Mouse (Mus musculus): ENCODE measurements around the gene Armc9. TPM values are rescaled to one million over a fixed set of nuclear protein-coding genes. Genes with fewer than 3 reads are reported as not detected.

Gene Armc9
- polyA plus RNA-seq, 1 experiment from 2014 or later = 15.2 TPM

- H3K27ac ChIP-seq = peak overlapping the region; percentile 22; the same call in 1 of the 2 replicates
- H3K9ac ChIP-seq = no peak overlapping the region
- 43% methylated on average over 7 of the region's 7 CpGs for WGBS (ENCODE audit: insufficient replicate concordance)
Observed at GRCm38 (mm10) chr1:86258171-86258824, 103.7 kb downstream of the Armc9 start.

DNA sequence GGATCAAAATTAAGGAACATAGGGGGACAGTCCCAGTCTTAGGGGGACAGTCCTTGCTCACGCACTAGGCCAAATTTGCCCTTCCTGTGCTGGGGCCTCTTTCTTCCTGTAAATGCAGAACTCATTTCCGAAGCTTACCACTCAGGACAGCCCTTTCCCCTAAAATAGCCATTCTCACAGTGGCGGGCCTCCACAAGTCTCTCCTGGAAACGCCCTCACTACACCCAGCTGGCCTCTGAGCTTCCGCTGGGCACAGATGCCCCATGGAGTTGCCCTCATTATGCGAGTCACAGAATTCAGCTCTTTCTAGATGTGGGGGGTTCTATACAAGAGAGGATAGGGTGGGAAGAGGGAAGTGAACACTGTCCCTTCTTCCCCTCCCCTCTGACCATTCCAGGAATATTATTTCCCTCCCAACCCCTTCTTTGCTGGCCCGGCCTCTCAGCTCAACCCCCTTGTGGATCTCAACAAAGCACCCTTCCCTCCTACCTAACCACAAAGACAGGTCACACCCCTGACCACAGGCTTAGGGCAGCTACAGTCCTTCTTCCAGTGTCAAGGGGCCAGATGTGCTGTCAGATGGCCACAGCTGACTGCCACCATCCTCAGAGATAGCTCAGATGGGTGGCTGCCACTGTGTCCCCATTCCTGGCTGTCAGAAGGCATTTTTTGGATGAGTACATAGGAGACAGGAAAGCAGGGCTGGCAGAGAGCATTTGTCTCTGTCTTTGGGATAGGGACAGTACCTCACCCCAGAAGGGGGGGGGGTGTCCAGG lies 109.2 kb downstream of the Armc9 start:
- Histone ChIP-seq H3K4me1 (peaks cover 68% of the 10 kb centered on the region), H3K9me3 (replicated peaks) (no peaks in the 10 kb centered on the region), H3K27ac (peak overlapping the region; percentile 78), H3K4me3 (no peak overlapping the region), H3K4me2 (peak overlapping the region; percentile 34), H3K27me3 (replicated peaks) (no peaks in the 10 kb centered on the region), H3K36me3 (no peaks in the 10 kb centered on the region), H3K9ac (peak overlapping the region; percentile 23)
- 24% methylated on average over 7 of the region's 7 CpGs for WGBS (ENCODE audit: insufficient replicate concordance)
- peak; percentile 52 for ATAC-seq

More at GRCm38 (mm10) chr1:86258171-86258824, 103.7 kb downstream of the Armc9 start:
- peak; percentile 63 for ATAC-seq
- no peak overlapping the region for H3K4me2 ChIP-seq
- peaks cover 41% of the 10 kb centered on the region for H3K4me1 ChIP-seq
- no peaks in the 10 kb centered on the region for H3K36me3 ChIP-seq
- H3K4me3 ChIP-seq = no peak overlapping the region
- H3K27me3 ChIP-seq (replicated peaks) = no peaks in the 10 kb centered on the region
- no peaks in the 10 kb centered on the region for H3K9me3 ChIP-seq (replicated peaks)

GRCm38 (mm10) chr1:86265060-86265459 lies 110.5 kb downstream of the Armc9 start:
- Histone ChIP-seq H3K4me1 (peaks cover 67% of the 10 kb centered on the region), H3K27ac (no peak overlapping the region), H3K4me2 (no peak overlapping the region), H3K4me3 (no peak overlapping the region), H3K9me3 (replicated peaks) (no peaks in the 10 kb centered on the region), H3K36me3 (no peaks in the 10 kb centered on the region), H3K27me3 (replicated peaks) (no peaks in the 10 kb centered on the region), H3K9ac (no peak overlapping the region)
- ATAC-seq = no peak
- WGBS (ENCODE audit: insufficient replicate concordance) = 38% methylated on average over 3 of the region's 3 CpGs

DNA sequence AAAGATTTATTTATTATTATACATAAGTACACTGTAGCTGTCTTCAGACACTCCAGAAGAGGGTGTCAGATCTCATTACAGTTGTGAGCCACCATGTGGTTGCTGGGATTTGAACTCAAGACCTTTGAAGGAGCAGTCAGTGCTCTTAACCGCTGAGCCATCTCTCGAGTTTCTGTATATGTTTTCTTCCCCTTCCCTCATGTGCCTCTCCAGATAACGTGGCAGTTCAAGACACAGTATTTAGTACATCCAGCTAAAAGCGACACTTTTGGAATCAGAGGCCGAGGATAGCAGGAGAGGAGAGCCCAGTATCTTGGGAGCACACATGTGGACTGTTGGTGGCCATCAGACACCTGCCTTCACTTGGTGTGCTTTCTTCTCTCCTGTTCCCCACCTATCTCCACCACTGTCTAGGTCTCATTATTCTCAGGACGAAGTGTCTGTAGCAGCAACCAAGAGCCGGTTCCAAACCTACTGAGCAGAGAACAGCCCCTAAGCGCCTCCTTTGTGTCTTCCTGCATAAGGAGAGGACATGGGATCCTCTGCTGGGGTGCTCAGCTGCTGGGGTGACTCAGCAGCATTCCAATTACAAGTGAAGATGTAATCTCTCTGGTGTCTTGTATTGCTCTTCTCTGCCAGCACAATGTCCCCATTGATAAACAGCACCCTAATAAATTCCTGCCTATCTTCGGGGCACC lies 114.1 kb downstream of the Armc9 start:
- ATAC-seq = peak; percentile 80
- 41% methylated on average over 9 of the region's 9 CpGs for WGBS (ENCODE audit: insufficient replicate concordance)
- Histone ChIP-seq H3K9me3 (replicated peaks) (no peaks in the 10 kb centered on the region), H3K9ac (no peak overlapping the region; the same call in 1 of the 2 replicates), H3K4me2 (peak overlapping the region; percentile 10; the same call in 1 of the 2 replicates), H3K27me3 (replicated peaks) (no peaks in the 10 kb centered on the region), H3K27ac (peak overlapping the region; percentile 72), H3K36me3 (no peaks in the 10 kb centered on the region), H3K4me1 (peaks cover 42% of the 10 kb centered on the region), H3K4me3 (no peak overlapping the region)

DNA sequence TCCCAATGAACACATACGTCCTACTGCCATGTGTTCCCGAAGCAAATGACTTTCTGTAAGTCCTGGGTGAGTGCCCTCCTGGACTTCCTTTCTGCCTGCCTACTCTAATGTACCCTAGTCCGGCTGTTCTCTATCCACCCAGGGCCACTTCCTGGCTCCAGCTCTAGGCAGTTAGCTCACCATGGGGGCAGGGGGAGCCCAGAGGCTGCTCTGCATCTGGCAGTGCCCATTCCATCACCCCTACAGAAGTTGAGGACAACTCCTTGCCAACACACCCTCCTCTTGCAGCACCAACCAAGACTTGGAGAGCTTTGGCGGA lies 114.6 kb downstream of the Armc9 start:
- Histone ChIP-seq H3K27ac (peak overlapping the region; percentile 72), H3K9me3 (replicated peaks) (no peaks in the 10 kb centered on the region), H3K4me3 (no peak overlapping the region), H3K27me3 (replicated peaks) (no peaks in the 10 kb centered on the region), H3K4me1 (peaks cover 37% of the 10 kb centered on the region), H3K36me3 (no peaks in the 10 kb centered on the region), H3K9ac (no peak overlapping the region; the same call in 1 of the 2 replicates), H3K4me2 (no peak overlapping the region; the same call in 1 of the 2 replicates)
- no peak for ATAC-seq
- 49% methylated on average over 4 of the region's 4 CpGs for WGBS (ENCODE audit: insufficient replicate concordance)

DNA sequence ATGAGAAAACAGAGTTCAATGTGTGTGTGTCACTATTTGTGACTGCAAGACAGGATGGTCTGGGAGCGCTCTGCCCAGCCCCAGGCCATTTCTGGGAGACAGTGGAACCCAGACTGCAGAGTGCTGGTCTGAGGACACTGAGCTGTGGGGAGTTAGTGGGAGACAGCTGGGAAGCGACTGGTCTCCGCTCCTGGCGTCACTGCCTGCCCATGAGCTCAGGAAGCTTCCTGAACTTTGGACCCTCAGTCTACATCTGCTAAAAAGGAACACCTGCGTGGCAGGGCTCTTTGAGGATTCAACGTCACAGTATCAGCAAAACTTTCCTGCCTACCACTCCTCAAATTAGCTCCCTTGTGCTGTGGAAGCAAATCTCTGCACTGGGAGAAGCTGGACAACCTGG lies 117.1 kb downstream of the Armc9 start:
- H3K27ac ChIP-seq = no peak overlapping the region
- no peak overlapping the region for H3K9ac ChIP-seq
- H3K4me2 ChIP-seq = no peak overlapping the region
- H3K9me3 ChIP-seq (replicated peaks) = no peaks in the 10 kb centered on the region
- 68% methylated on average over 6 of the region's 6 CpGs for WGBS (ENCODE audit: insufficient replicate concordance)
- peaks cover 24% of the 10 kb centered on the region for H3K4me1 ChIP-seq
- H3K27me3 ChIP-seq (replicated peaks) = no peaks in the 10 kb centered on the region
- no peak for ATAC-seq
- H3K4me3 ChIP-seq = no peak overlapping the region
- H3K36me3 ChIP-seq = no peaks in the 10 kb centered on the region

DNA sequence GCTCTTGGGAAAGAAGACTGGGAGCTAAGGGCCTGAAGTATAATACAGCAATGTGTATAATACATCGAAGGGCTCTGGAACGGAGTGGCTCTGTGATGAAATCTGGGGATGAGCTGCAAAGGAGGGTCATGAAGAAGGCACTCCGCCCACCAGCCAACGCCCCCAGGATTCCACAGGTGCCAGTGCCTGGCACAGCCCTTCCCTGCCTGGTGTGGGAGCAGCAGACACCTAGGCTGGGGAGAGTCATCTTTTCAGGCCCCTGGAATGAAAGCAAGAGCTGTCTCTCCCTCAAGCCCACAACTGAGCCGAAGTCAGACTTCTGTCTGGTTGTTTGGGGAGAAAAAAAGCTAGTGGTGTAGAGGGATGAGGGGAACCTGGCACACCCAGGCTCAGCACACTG lies 122.5 kb downstream of the Armc9 start:
- Histone ChIP-seq H3K36me3 (no peaks in the 10 kb centered on the region), H3K27me3 (replicated peaks) (no peaks in the 10 kb centered on the region), H3K27ac (no peak overlapping the region), H3K9me3 (replicated peaks) (no peaks in the 10 kb centered on the region), H3K4me2 (no peak overlapping the region), H3K9ac (no peak overlapping the region), H3K4me3 (no peak overlapping the region), H3K4me1 (no peaks in the 10 kb centered on the region)
- no peak for ATAC-seq
- 80% methylated on average over 5 of the region's 5 CpGs for WGBS (ENCODE audit: insufficient replicate concordance)

GRCm38 (mm10) chr1:86281781-86282536 lies 127.4 kb downstream of the Armc9 start:
- H3K4me3 ChIP-seq = no peak overlapping the region
- H3K27me3 ChIP-seq (replicated peaks) = no peaks in the 10 kb centered on the region
- H3K9ac ChIP-seq = no peak overlapping the region
- ATAC-seq = no peak
- WGBS (ENCODE audit: insufficient replicate concordance) = 76% methylated on average over 11 of the region's 11 CpGs
- no peaks in the 10 kb centered on the region for H3K9me3 ChIP-seq (replicated peaks)
- H3K27ac ChIP-seq = no peak overlapping the region
- H3K4me2 ChIP-seq = no peak overlapping the region
- H3K36me3 ChIP-seq = no peaks in the 10 kb centered on the region
- H3K4me1 ChIP-seq = no peaks in the 10 kb centered on the region

GRCm38 (mm10) chr1:86284101-86284500 lies 129.5 kb downstream of the Armc9 start:
- WGBS (ENCODE audit: insufficient replicate concordance) = 84% methylated on average over 5 of the region's 5 CpGs
- no peaks in the 10 kb centered on the region for H3K4me1 ChIP-seq
- no peaks in the 10 kb centered on the region for H3K9me3 ChIP-seq (replicated peaks)
- no peak overlapping the region for H3K27ac ChIP-seq
- H3K4me3 ChIP-seq = no peak overlapping the region
- no peak overlapping the region for H3K9ac ChIP-seq
- ATAC-seq = no peak
- no peaks in the 10 kb centered on the region for H3K36me3 ChIP-seq
- no peak overlapping the region for H3K4me2 ChIP-seq
- no peaks in the 10 kb centered on the region for H3K27me3 ChIP-seq (replicated peaks)

GRCm38 (mm10) chr1:86285295-86285694 lies 130.7 kb downstream of the Armc9 start:
- Histone ChIP-seq H3K27me3 (replicated peaks) (no peaks in the 10 kb centered on the region), H3K36me3 (no peaks in the 10 kb centered on the region), H3K9me3 (replicated peaks) (no peaks in the 10 kb centered on the region), H3K4me1 (no peaks in the 10 kb centered on the region), H3K9ac (no peak overlapping the region), H3K27ac (no peak overlapping the region), H3K4me2 (no peak overlapping the region), H3K4me3 (no peak overlapping the region)
- ATAC-seq = no peak
- 54% methylated on average over 6 of the region's 6 CpGs for WGBS (ENCODE audit: insufficient replicate concordance)

- H3K36me3 ChIP-seq = no peaks in the 10 kb centered on the region
- H3K4me3 ChIP-seq = no peak overlapping the region
- H3K27me3 ChIP-seq (replicated peaks) = no peaks in the 10 kb centered on the region
- H3K9me3 ChIP-seq (replicated peaks) = no peaks in the 10 kb centered on the region
- H3K4me1 ChIP-seq = no peaks in the 10 kb centered on the region
- no peak for ATAC-seq
- WGBS (ENCODE audit: insufficient replicate concordance) = 75% methylated on average over 4 of the region's 4 CpGs
- no peak overlapping the region for H3K4me2 ChIP-seq
- no peak overlapping the region for H3K9ac ChIP-seq
- H3K27ac ChIP-seq = no peak overlapping the region
Observed at GRCm38 (mm10) chr1:86287473-86287872, 132.9 kb downstream of the Armc9 start.
